Mouse (Mus musculus) CH12F3 (cell line): ENCODE results near the gene Taar9.
"Not testable (repeated sequence)": the region's sequence is repeated elsewhere in the genome, so short reads cannot be mapped to it uniquely, and the experiment has no call there.

Source experiments
- in situ Hi-C: fragments of 300-500 bp; cut with MboI; formaldehyde crosslinking; loops from 2 replicates; pipeline ENCODE4 v1.14.3; 2020; ENCODE audit warnings: low sequenced_read_pairs

Gene Taar9

GRCm38 (mm10) chr10:24109434-24109833, at the start of gene Taar9:
Taar9 (minus strand) TSS chr10:24109534.
- in situ Hi-C loops: not testable (repeated sequence)

GRCm38 (mm10) chr10:24158470-24159254, 49.3 kb upstream of the Taar9 start:
- in situ Hi-C loops: no loop called here

GRCm38 (mm10) chr10:24150086-24150485, 40.8 kb upstream of the Taar9 start:
- in situ Hi-C loops: no loop called here

GRCm38 (mm10) chr10:24149135-24149781, 39.9 kb upstream of the Taar9 start, which contains the start of gene Stx7:
Stx7 (plus strand) TSS chr10:24149302.
- in situ Hi-C loops: no loop called here

- in situ Hi-C loops: no loop called here
These were observed 33.4 kb upstream of the Taar9 start for GRCm38 (mm10) chr10:24142735-24143134.

GRCm38 (mm10) chr10:24138623-24139261, 29.4 kb upstream of the Taar9 start:
- in situ Hi-C loops: no loop called here

- in situ Hi-C loops: no loop called here
These were observed 24.8 kb upstream of the Taar9 start for GRCm38 (mm10) chr10:24134071-24134645.

GRCm38 (mm10) chr10:24133132-24133531, 23.8 kb upstream of the Taar9 start:
- in situ Hi-C loops: no loop called here

- in situ Hi-C loops: no loop called here
These were observed 22.9 kb upstream of the Taar9 start for GRCm38 (mm10) chr10:24132273-24132672.

GRCm38 (mm10) chr10:24131451-24132262, 22.3 kb upstream of the Taar9 start:
- in situ Hi-C loops: no loop called here

GRCm38 (mm10) chr10:24111116-24111778, 1.9 kb upstream of the Taar9 start:
- in situ Hi-C loops: no loop called here

GRCm38 (mm10) chr10:24108236-24108635, 1.1 kb downstream of the Taar9 start:
- in situ Hi-C loops: no loop called here

GRCm38 (mm10) chr10:24107747-24108146, 1.6 kb downstream of the Taar9 start:
- in situ Hi-C loops: no loop called here

GRCm38 (mm10) chr10:24103299-24103698, 6.0 kb downstream of the Taar9 start:
- in situ Hi-C loops: not testable (repeated sequence)

- in situ Hi-C loops: not testable (repeated sequence)
These were observed 7.5 kb downstream of the Taar9 start, which contains the start of gene Taar8c for GRCm38 (mm10) chr10:24101812-24102211. Taar8c (minus strand) TSS chr10:24101912.

- in situ Hi-C loops: loop anchor here (25.0 kb wide), 1 partner anchor 285 kb away; no protein-coding TSS in a partner anchor
These were observed 12.3 kb downstream of the Taar9 start for GRCm38 (mm10) chr10:24097010-24097409.

- in situ Hi-C loops: loop anchor here (25.0 kb wide), 1 partner anchor 280 kb away; no protein-coding TSS in a partner anchor
These were observed 17.1 kb downstream of the Taar9 start, which contains the start of gene Taar8b for GRCm38 (mm10) chr10:24092194-24092593. Taar8b (minus strand) TSS chr10:24092294.

GRCm38 (mm10) chr10:24087168-24087567, 22.2 kb downstream of the Taar9 start:
- in situ Hi-C loops: loop anchor here (25.0 kb wide), 1 partner anchor 275 kb away; no protein-coding TSS in a partner anchor

GRCm38 (mm10) chr10:24086555-24086954, 22.8 kb downstream of the Taar9 start:
- in situ Hi-C loops: loop anchor here (25.0 kb wide), 1 partner anchor 274 kb away; no protein-coding TSS in a partner anchor
